Mouse (Mus musculus): ENCODE measurements around the gene Ctsll3. TPM values are rescaled to one million over a fixed set of nuclear protein-coding genes. Genes with fewer than 3 reads are reported as not detected.

Gene Ctsll3
- polyA plus RNA-seq, 1 experiment from 2014 or later = not detected

Other genes with a start within 250 kb of the Ctsll3 start
- gene Dapk1, start 200.9 kb downstream of the Ctsll3 start, polyA plus RNA-seq (2016; fragmentation: Nextera tagmentation; extraction: Ambion mirVana) = 8.8 and 9.4 TPM in 2 replicates
- gene BC051665, start 16.5 kb downstream of the Ctsll3 start, polyA plus RNA-seq (2016; fragmentation: Nextera tagmentation; extraction: Ambion mirVana) = not detected in 2 replicates
- gene 4930486L24Rik, start 61.6 kb upstream of the Ctsll3 start, polyA plus RNA-seq (2016; fragmentation: Nextera tagmentation; extraction: Ambion mirVana) = not detected in 2 replicates
- 0.11 and 0.45 TPM in 2 replicates for gene Gm49392, start 94.0 kb upstream of the Ctsll3 start, polyA plus RNA-seq (2016; fragmentation: Nextera tagmentation; extraction: Ambion mirVana)
- gene Ctla2b, start 94.6 kb upstream of the Ctsll3 start, polyA plus RNA-seq (2016; fragmentation: Nextera tagmentation; extraction: Ambion mirVana) = 7.2 and 9.1 TPM in 2 replicates
- not detected in 2 replicates for gene Tpbpb, start 102.0 kb upstream of the Ctsll3 start, polyA plus RNA-seq (2016; fragmentation: Nextera tagmentation; extraction: Ambion mirVana)
- gene Gm49393, start 132.7 kb upstream of the Ctsll3 start, polyA plus RNA-seq (2016; fragmentation: Nextera tagmentation; extraction: Ambion mirVana) = 0.32 TPM in 1 of 2 replicates, not detected in the other
- gene Gm49391, start 133.7 kb upstream of the Ctsll3 start, polyA plus RNA-seq (2016; fragmentation: Nextera tagmentation; extraction: Ambion mirVana) = 1.2 and 3.7 TPM in 2 replicates
- gene Ctla2a, start 133.8 kb upstream of the Ctsll3 start, polyA plus RNA-seq (2016; fragmentation: Nextera tagmentation; extraction: Ambion mirVana) = 50.5 and 53.0 TPM in 2 replicates
- gene Tpbpa, start 139.1 kb upstream of the Ctsll3 start, polyA plus RNA-seq (2016; fragmentation: Nextera tagmentation; extraction: Ambion mirVana) = not detected in 2 replicates
- 0.23 TPM in 1 of 2 replicates, not detected in the other for gene Ctsj, start 203.1 kb upstream of the Ctsll3 start, polyA plus RNA-seq (2016; fragmentation: Nextera tagmentation; extraction: Ambion mirVana)
- not detected in 2 replicates for gene Ctsq, start 237.8 kb upstream of the Ctsll3 start, polyA plus RNA-seq (2016; fragmentation: Nextera tagmentation; extraction: Ambion mirVana)